Mouse (Mus musculus) forebrain, embryonic 14.5 days (tissue): ENCODE measurements at regions not wholly inside any gene's neighbourhood (a gene's known extent, or its start where the extent isn't known, plus 50 kb on each side); places are given as distances from the start of the nearest gene placed in this dataset.
A peak's percentile ranks its signal among the peaks of the same experiment; 100 is the strongest.

Source experiments
- ATAC-seq: fragments of 200-750 bp; cut with Nextera tagmentation; 2 replicates; pipeline ENCODE4 v1.8.0; 2017; ENCODE audit warnings: mild to moderate bottlenecking, moderate library complexity
- DNase-seq: peaks from one replicate; pipeline ENCODE4 v3.0.0-alpha.2; 2015; ENCODE audit warnings: low spot score
- H3K27ac ChIP-seq: fragments of 300-500 bp; sonication (generic); 2 replicates; pipeline ENCODE4 v1.5.1; 2014; ENCODE audit warnings: low read depth, mild to moderate bottlenecking, control low read depth, low read length, moderate library complexity
- H3K27me3 ChIP-seq: fragments of 300-500 bp; sonication (generic); replicated peaks from 2 replicates; pipeline ENCODE4 v1.6.1; 2014; ENCODE audit warnings: low read length, control low read depth, mixed read lengths; ENCODE audit not compliant: control insufficient read depth, insufficient read depth
- H3K36me3 ChIP-seq: fragments of 300-500 bp; sonication (generic); 2 replicates; pipeline ENCODE4 v1.6.1; 2014; ENCODE audit warnings: low read length, control low read depth; ENCODE audit not compliant: control insufficient read depth, insufficient read depth
- H3K4me1 ChIP-seq: fragments of 300-500 bp; sonication (generic); 2 replicates; pipeline ENCODE4 v1.6.1; 2014; ENCODE audit warnings: antibody characterized with exemption, low read length, control low read depth; ENCODE audit not compliant: control insufficient read depth, insufficient read depth
- H3K4me2 ChIP-seq: fragments of 300-500 bp; sonication (generic); 2 replicates; pipeline ENCODE4 v1.6.1; 2014; ENCODE audit warnings: mild to moderate bottlenecking, control low read depth, low read length
- H3K4me3 ChIP-seq: fragments of 300-500 bp; sonication (generic); 2 replicates; pipeline ENCODE4 v1.5.1; 2014; ENCODE audit warnings: low read depth, low read length, control low read depth
- H3K9ac ChIP-seq: fragments of 300-500 bp; sonication (generic); 2 replicates; pipeline ENCODE4 v1.6.1; 2014; ENCODE audit warnings: mild to moderate bottlenecking, low read length, control low read depth, moderate library complexity
- H3K9me3 ChIP-seq: fragments of 300-500 bp; sonication (generic); replicated peaks from 2 replicates; pipeline ENCODE4 v1.6.1; 2016; ENCODE audit warnings: low read length, control low read depth, mixed read lengths; ENCODE audit not compliant: control insufficient read depth
- WGBS: fragments of 180-500 bp; shearing (Covaris S2); extraction: QIAGEN DNeasy Blood & Tissue Kit; methylation state at CpG from one replicate; pipeline ENCODE4 v1.1.7; 2014; 5-methylcytosine and 5-hydroxymethylcytosine counted together

GRCm38 (mm10) chr16:87783561-87784304 is 85.0 kb downstream of the Bach1 start:
- Histone ChIP-seq H3K27ac (no peak overlapping the region), H3K4me2 (no peak overlapping the region), H3K9ac (no peak overlapping the region), H3K27me3 (no peaks in the 10 kb centered on the region), H3K4me3 (no peak overlapping the region), H3K4me1 (no peaks in the 10 kb centered on the region), H3K36me3 (no peaks in the 10 kb centered on the region), H3K9me3 (no peaks in the 10 kb centered on the region)
- ATAC-seq (no peak), DNase-seq (no peak)
- WGBS, result 85% methylated on average over 17 of the region's 17 CpGs

GRCm38 (mm10) chr16:87784405-87784994 is 85.8 kb downstream of the Bach1 start:
- DNase-seq (no peak), ATAC-seq (no peak)
- WGBS, result 48% methylated on average over 13 of the region's 13 CpGs
- Histone ChIP-seq H3K27ac (no peak overlapping the region), H3K4me1 (no peaks in the 10 kb centered on the region), H3K9ac (no peak overlapping the region), H3K36me3 (no peaks in the 10 kb centered on the region), H3K4me2 (no peak overlapping the region), H3K27me3 (no peaks in the 10 kb centered on the region), H3K9me3 (no peaks in the 10 kb centered on the region), H3K4me3 (no peak overlapping the region)

GRCm38 (mm10) chr16:87789539-87789938 is 90.8 kb downstream of the Bach1 start:
- Histone ChIP-seq H3K9me3 (no peaks in the 10 kb centered on the region), H3K4me1 (no peaks in the 10 kb centered on the region), H3K4me2 (no peak overlapping the region), H3K27ac (no peak overlapping the region), H3K4me3 (no peak overlapping the region), H3K36me3 (no peaks in the 10 kb centered on the region), H3K9ac (no peak overlapping the region), H3K27me3 (no peaks in the 10 kb centered on the region)
- DNase-seq (no peak), ATAC-seq (no peak)
- WGBS, result 91% methylated on average over 10 of the region's 10 CpGs

- Histone ChIP-seq H3K4me3 (no peak overlapping the region), H3K9me3 (no peaks in the 10 kb centered on the region), H3K27me3 (no peaks in the 10 kb centered on the region), H3K27ac (no peak overlapping the region), H3K36me3 (no peaks in the 10 kb centered on the region), H3K4me2 (no peak overlapping the region), H3K4me1 (no peaks in the 10 kb centered on the region), H3K9ac (no peak overlapping the region)
- ATAC-seq, result no peak
- 84% methylated on average over 6 of the region's 6 CpGs for WGBS
- no peak for DNase-seq
Observed at GRCm38 (mm10) chr16:87789957-87790356, 91.2 kb downstream of the Bach1 start.

- no peaks in the 10 kb centered on the region for H3K27me3 ChIP-seq
- peak overlapping the region; percentile 52 for H3K4me2 ChIP-seq
- H3K9me3 ChIP-seq, result no peaks in the 10 kb centered on the region
- no peaks in the 10 kb centered on the region for H3K36me3 ChIP-seq
- ATAC-seq (peak; percentile 91), DNase-seq (peak; percentile 92)
- H3K4me3 ChIP-seq, result peak overlapping the region; percentile 12; the same call in 1 of the 2 replicates
- 0 out of 2 replicates have a peak overlapping the region, but pooled peaks have one; percentile 3 for H3K9ac ChIP-seq
- 5% methylated on average over 20 of the region's 20 CpGs for WGBS
- peaks cover 8% of the 10 kb centered on the region for H3K4me1 ChIP-seq
- H3K27ac ChIP-seq, result no peak overlapping the region
Observed at GRCm38 (mm10) chr16:87796514-87797248, 97.9 kb downstream of the Bach1 start.

GRCm38 (mm10) chr16:87802317-87802716 is 103.6 kb downstream of the Bach1 start:
- Histone ChIP-seq H3K4me2 (no peak overlapping the region), H3K9me3 (no peaks in the 10 kb centered on the region), H3K27ac (no peak overlapping the region), H3K36me3 (no peaks in the 10 kb centered on the region), H3K4me3 (no peak overlapping the region), H3K27me3 (no peaks in the 10 kb centered on the region), H3K9ac (no peak overlapping the region), H3K4me1 (peaks cover 1% of the 10 kb centered on the region)
- DNase-seq, result no peak
- ATAC-seq, result no peak
- 81% methylated on average over 4 of the region's 4 CpGs for WGBS

GRCm38 (mm10) chr16:87817590-87817989 is 118.8 kb downstream of the Bach1 start:
- DNase-seq (no peak), ATAC-seq (no peak)
- 70% methylated on average over 8 of the region's 8 CpGs for WGBS
- Histone ChIP-seq H3K9ac (no peak overlapping the region), H3K4me3 (no peak overlapping the region), H3K36me3 (no peaks in the 10 kb centered on the region), H3K27me3 (no peaks in the 10 kb centered on the region), H3K9me3 (no peaks in the 10 kb centered on the region), H3K4me1 (no peaks in the 10 kb centered on the region), H3K27ac (no peak overlapping the region), H3K4me2 (no peak overlapping the region)

GRCm38 (mm10) chr16:87834296-87834695 is 135.6 kb downstream of the Bach1 start:
- Histone ChIP-seq H3K36me3 (no peaks in the 10 kb centered on the region), H3K27ac (no peak overlapping the region), H3K9ac (no peak overlapping the region), H3K4me2 (no peak overlapping the region), H3K4me3 (no peak overlapping the region), H3K27me3 (no peaks in the 10 kb centered on the region), H3K9me3 (no peaks in the 10 kb centered on the region), H3K4me1 (peaks cover 4% of the 10 kb centered on the region; the same call in 1 of the 2 replicates)
- ATAC-seq (peak; percentile 44; the same call in 1 of the 2 replicates), DNase-seq (peak; percentile 19)
- WGBS, result 64% methylated on average over 7 of the region's 7 CpGs
